Mouse (Mus musculus) erythroblast, embryonic 14.5 days (primary cell): ENCODE results near the gene Olfr1185-ps1. TPM values are rescaled to one million over a fixed set of nuclear protein-coding genes. Genes with fewer than 3 reads are reported as not detected.
"Not testable (repeated sequence)": the region's sequence is repeated elsewhere in the genome, so short reads cannot be mapped to it uniquely, and the experiment has no call there.

Source experiments
- H3K27me3 ChIP-seq: 2 replicates; pipeline ENCODE4 v1.6.1; 2012; ENCODE audit warnings: inconsistent platforms; ENCODE audit not compliant: control insufficient read depth
- H3K36me3 ChIP-seq: 2 replicates; pipeline ENCODE4 v1.6.1; 2012; ENCODE audit warnings: mild to moderate bottlenecking, inconsistent platforms; ENCODE audit not compliant: control insufficient read depth
- H3K4me1 ChIP-seq: 2 replicates; pipeline ENCODE4 v1.6.1; 2012; ENCODE audit warnings: inconsistent platforms; ENCODE audit not compliant: control insufficient read depth
- H3K4me3 ChIP-seq: replicated peaks from 2 replicates; pipeline ENCODE3; 2012; ENCODE audit warnings: moderate library complexity, mild to moderate bottlenecking, inconsistent platforms
- H3K9me3 ChIP-seq: 2 replicates; pipeline ENCODE4 v1.6.1; 2012; ENCODE audit warnings: low read length, inconsistent platforms, mixed read lengths; ENCODE audit not compliant: control insufficient read depth
- GATA1 ChIP-seq: IDR thresholded peaks from 2 replicates; pipeline ENCODE4 v1.6.1; 2012; ENCODE audit warnings: low read length, inconsistent platforms, mixed read lengths
- TAL1 ChIP-seq: IDR thresholded peaks from 3 replicates; pipeline ENCODE4 v1.6.1; 2012; ENCODE audit warnings: low read length, inconsistent platforms, mixed read lengths
- polyA plus RNA-seq: library from polyadenylated mRNA; stranded (reverse); fragments of >175 nt; gene quantifications from 2 replicates; pipeline ENCODE4 v1.2.3, GENCODE M21; 2012

Olfr1185-ps1 gene
- not detected in 2 replicates for polyA plus RNA-seq

GRCm38 (mm10) chr2:88493020-88493419 is at the start of gene Olfr1185-ps1:
Olfr1185-ps1 (plus strand) TSS chr2:88493320.
- no peak within 1 kb of the TSS for H3K4me3 ChIP-seq
- TF ChIP-seq GATA1 (no peak), TAL1 (no peak)
- H3K9me3 ChIP-seq, result no peaks in the 10 kb centered on the region
- H3K27me3 ChIP-seq, result no peaks in the 10 kb centered on the region
- H3K36me3 ChIP-seq, result no peaks in the 10 kb centered on the region
- H3K4me1 ChIP-seq, result no peaks in the 10 kb centered on the region

GRCm38 (mm10) chr2:88449031-88449430 is 44.1 kb upstream of the Olfr1185-ps1 start, which contains the start of gene Gm13757:
Gm13757 (minus strand) TSS chr2:88449131.
- H3K9me3 ChIP-seq, result no peaks in the 10 kb centered on the region
- H3K4me3 ChIP-seq, result no peak within 1 kb of the TSS
- TF ChIP-seq TAL1 (no peak), GATA1 (no peak)
- no peaks in the 10 kb centered on the region for H3K36me3 ChIP-seq
- no peaks in the 10 kb centered on the region for H3K4me1 ChIP-seq
- H3K27me3 ChIP-seq, result no peaks in the 10 kb centered on the region

GRCm38 (mm10) chr2:88454567-88454966 is 38.6 kb upstream of the Olfr1185-ps1 start, which contains the start of gene Olfr1183:
Olfr1183 (plus strand) TSS chr2:88454867.
- not testable (repeated sequence) for H3K27me3 ChIP-seq, H3K36me3 ChIP-seq, H3K9me3 ChIP-seq, H3K4me1 ChIP-seq, H3K4me3 ChIP-seq

GRCm38 (mm10) chr2:88483298-88483697 is 9.8 kb upstream of the Olfr1185-ps1 start, which contains the start of gene Olfr1184:
Olfr1184 (plus strand) TSS chr2:88483598.
- Histone ChIP-seq H3K4me3 (no peak within 1 kb of the TSS), H3K9me3 (no peaks in the 10 kb centered on the region)
- no peak for TF ChIP-seq GATA1
- TF ChIP-seq TAL1, result no peak

GRCm38 (mm10) chr2:88518251-88518650 is 25.1 kb downstream of the Olfr1185-ps1 start, which contains the start of gene Olfr1186:
Olfr1186 (plus strand) TSS chr2:88518551.
- no peaks in the 10 kb centered on the region for H3K36me3 ChIP-seq
- H3K9me3 ChIP-seq, result no peaks in the 10 kb centered on the region
- H3K4me1 ChIP-seq, result no peaks in the 10 kb centered on the region
- no peak for TF ChIP-seq TAL1
- TF ChIP-seq GATA1, result no peak
- no peak within 1 kb of the TSS for H3K4me3 ChIP-seq
- no peaks in the 10 kb centered on the region for H3K27me3 ChIP-seq

More at GRCm38 (mm10) chr2:88483298-88483697, 9.8 kb upstream of the Olfr1185-ps1 start, which contains the start of gene Olfr1184:
- Histone ChIP-seq H3K36me3 (no peaks in the 10 kb centered on the region), H3K27me3 (no peaks in the 10 kb centered on the region), H3K4me1 (no peaks in the 10 kb centered on the region)

DNA sequence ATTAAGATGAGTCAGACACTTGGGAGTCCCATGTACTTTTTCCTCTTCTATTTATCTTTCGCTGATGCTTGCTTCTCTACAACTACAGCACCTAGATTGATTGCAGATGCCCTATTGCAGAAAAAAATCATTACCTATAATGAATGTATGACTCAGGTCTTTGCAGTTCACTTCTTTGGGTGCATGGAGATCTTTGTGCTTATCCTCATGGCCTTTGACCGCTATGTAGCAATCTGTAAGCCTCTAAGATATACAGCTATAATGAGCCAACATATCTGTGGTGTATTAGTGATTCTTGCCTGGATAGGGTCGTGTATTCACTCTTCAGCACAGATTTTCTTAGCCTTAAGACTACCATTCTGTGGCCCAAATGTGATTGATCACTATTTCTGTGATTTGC is 32.6 kb downstream of the Olfr1185-ps1 start:
- no peaks in the 10 kb centered on the region for H3K27me3 ChIP-seq
- no peak overlapping the region for H3K4me3 ChIP-seq
- H3K36me3 ChIP-seq, result no peaks in the 10 kb centered on the region
- peaks cover 5% of the 10 kb centered on the region; the same call in 1 of the 2 replicates for H3K9me3 ChIP-seq
- no peaks in the 10 kb centered on the region for H3K4me1 ChIP-seq
- no peak for TF ChIP-seq GATA1
- no peak for TF ChIP-seq TAL1

Other genes starting within 250 kb of the Olfr1185-ps1 start
- not detected in 2 replicates for gene Olfr1173, start 213.4 kb upstream of the Olfr1185-ps1 start, polyA plus RNA-seq
- gene Olfr1174-ps, start 178.2 kb upstream of the Olfr1185-ps1 start, polyA plus RNA-seq, result not detected in 2 replicates
- not detected in 2 replicates for gene Olfr1175-ps, start 166.1 kb upstream of the Olfr1185-ps1 start, polyA plus RNA-seq
- 0.02 TPM in 1 of 2 replicates, not detected in the other for gene Olfr1176, start 156.6 kb upstream of the Olfr1185-ps1 start, polyA plus RNA-seq
- not detected in 2 replicates for gene Olfr1177-ps, start 146.8 kb upstream of the Olfr1185-ps1 start, polyA plus RNA-seq
- gene Olfr1178, start 106.3 kb upstream of the Olfr1185-ps1 start, polyA plus RNA-seq, result not detected in 2 replicates
- gene Olfr1179, start 86.9 kb upstream of the Olfr1185-ps1 start, polyA plus RNA-seq, result not detected in 2 replicates
- gene Olfr1180, start 74.2 kb upstream of the Olfr1185-ps1 start, polyA plus RNA-seq, result not detected in 2 replicates
- not detected in 2 replicates for gene Olfr1181, start 67.1 kb upstream of the Olfr1185-ps1 start, polyA plus RNA-seq
- not detected in 2 replicates for gene Gm13757, start 44.2 kb upstream of the Olfr1185-ps1 start, polyA plus RNA-seq
- gene Olfr1183, start 38.5 kb upstream of the Olfr1185-ps1 start, polyA plus RNA-seq, result not detected in 2 replicates
- gene Olfr1184, start 9.7 kb upstream of the Olfr1185-ps1 start, polyA plus RNA-seq, result 0.01 TPM in 1 of 2 replicates, not detected in the other
- gene Olfr1186, start 25.2 kb downstream of the Olfr1185-ps1 start, polyA plus RNA-seq, result not detected in 2 replicates
- gene Olfr1188, start 63.6 kb downstream of the Olfr1185-ps1 start, polyA plus RNA-seq, result not detected in 2 replicates
- gene Olfr1189, start 93.1 kb downstream of the Olfr1185-ps1 start, polyA plus RNA-seq, result not detected in 2 replicates
- gene Olfr1191-ps1, start 147.2 kb downstream of the Olfr1185-ps1 start, polyA plus RNA-seq, result 0.01 TPM in 1 of 2 replicates, not detected in the other
- gene Olfr1192-ps1, start 155.2 kb downstream of the Olfr1185-ps1 start, polyA plus RNA-seq, result not detected in 2 replicates
- not detected in 2 replicates for gene Olfr1193, start 182.3 kb downstream of the Olfr1185-ps1 start, polyA plus RNA-seq
- not detected in 2 replicates for gene Olfr1195, start 195.9 kb downstream of the Olfr1185-ps1 start, polyA plus RNA-seq
- not detected in 2 replicates for gene Olfr1196, start 211.3 kb downstream of the Olfr1185-ps1 start, polyA plus RNA-seq
- not detected in 2 replicates for gene Olfr1197, start 239.0 kb downstream of the Olfr1185-ps1 start, polyA plus RNA-seq